Mouse (Mus musculus): Measurements from ENCODE around the gene E2f3. TPM values are rescaled to one million over a fixed set of nuclear protein-coding genes. Genes with fewer than 3 reads are reported as not detected.

E2f3 gene
- total and polyA plus RNA-seq, 2 experiments from 2014 or later, result 3.5 to 11.3 TPM

DNA sequence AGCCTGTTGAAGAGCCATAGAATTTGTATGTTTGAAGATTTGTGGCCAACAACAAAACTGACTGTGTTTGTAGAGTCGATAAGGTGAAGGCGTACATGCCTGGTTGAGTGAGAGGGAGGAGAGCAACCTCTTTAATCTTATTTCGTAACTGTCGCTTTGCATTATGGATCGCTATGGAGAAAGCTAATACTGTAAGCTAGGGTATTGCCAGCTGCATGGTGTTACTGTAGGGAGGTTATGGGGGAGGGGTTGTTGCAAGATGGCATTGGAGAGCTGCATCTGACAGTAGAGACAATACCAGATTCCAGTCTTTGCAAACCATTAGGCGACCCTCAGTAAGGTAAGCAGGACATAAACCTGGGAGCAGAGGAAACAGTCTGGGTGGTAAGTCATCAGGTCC is 2.1 kb upstream of the E2f3 start:
- no peak for TF ChIP-seq CTCF (IDR thresholded peaks at IDR 0.05; ENCODE audit: low read depth)
- no peak for ATAC-seq
- no peaks in the 10 kb centered on the region for H3K4me1 ChIP-seq (ENCODE audit: insufficient read depth)

GRCm38 (mm10) chr13:29986756-29987120 is 875 bp upstream of the E2f3 start:
- H3K9ac ChIP-seq, result peak overlapping the region; percentile 31
- H3K27ac ChIP-seq (ENCODE audit: low read depth, low read length), result no peak overlapping the region
- H3K27me3 ChIP-seq (ENCODE audit: insufficient read depth, low read length), result no peaks in the 10 kb centered on the region
- TF ChIP-seq CTCF (IDR thresholded peaks at IDR 0.05; ENCODE audit: low read depth), result no peak
- no peaks in the 10 kb centered on the region for H3K36me3 ChIP-seq (ENCODE audit: insufficient read depth)
- H3K9me3 ChIP-seq (ENCODE audit: low read length), result no peaks in the 10 kb centered on the region
- peak overlapping the region; percentile 65 for H3K4me3 ChIP-seq (ENCODE audit: low read depth, low read length)
- ATAC-seq (no peak), DNase-seq (no peak)
- H3K4me2 ChIP-seq (ENCODE audit: low read depth), result peak overlapping the region; percentile 59
- 11% methylated on average over 9 of the region's 9 CpGs for WGBS
- 0 out of 2 replicates have a peak, but pooled peaks cover 3% of the 10 kb centered on the region for H3K4me1 ChIP-seq (ENCODE audit: insufficient read depth)

More for the DNA sequence above, 2.1 kb upstream of the E2f3 start:
- H3K36me3 ChIP-seq (ENCODE audit: insufficient read depth), result no peaks in the 10 kb centered on the region
- H3K4me2 ChIP-seq (ENCODE audit: low read depth), result no peak overlapping the region
- no peak overlapping the region for H3K9ac ChIP-seq
- 96% methylated on average over 6 of the region's 6 CpGs for WGBS
- no peaks in the 10 kb centered on the region for H3K9me3 ChIP-seq (ENCODE audit: low read length)
- H3K27me3 ChIP-seq (ENCODE audit: insufficient read depth, low read length), result no peaks in the 10 kb centered on the region
- DNase-seq, result no peak
- H3K27ac ChIP-seq (ENCODE audit: low read depth, low read length), result no peak overlapping the region
- H3K4me3 ChIP-seq (ENCODE audit: low read depth, low read length), result no peak overlapping the region

- peak; percentile 22 for DNase-seq
- H3K4me1 ChIP-seq (ENCODE audit: insufficient read depth), result 0 out of 2 replicates have a peak, but pooled peaks cover 3% of the 10 kb centered on the region
- WGBS, result under 1% methylated on average over 56 of the region's 62 CpGs
- 0 out of 2 replicates have a peak, but pooled peaks have one; percentile 0 for ATAC-seq
- TF ChIP-seq CTCF (IDR thresholded peaks at IDR 0.05; ENCODE audit: low read depth), result no peak
- H3K4me2 ChIP-seq (ENCODE audit: low read depth), result peak overlapping the region; percentile 100
- peak overlapping the region; percentile 84 for H3K9ac ChIP-seq
- H3K9me3 ChIP-seq (ENCODE audit: low read length), result no peaks in the 10 kb centered on the region
- peak overlapping the region; percentile 65 for H3K4me3 ChIP-seq (ENCODE audit: low read depth, low read length)
- peak overlapping the region; percentile 87 for H3K27ac ChIP-seq (ENCODE audit: low read depth, low read length)
- H3K36me3 ChIP-seq (ENCODE audit: insufficient read depth), result no peaks in the 10 kb centered on the region
- H3K27me3 ChIP-seq (ENCODE audit: insufficient read depth, low read length), result no peaks in the 10 kb centered on the region
These were observed 585 bp downstream of the E2f3 start for GRCm38 (mm10) chr13:29985101-29985854.

DNA sequence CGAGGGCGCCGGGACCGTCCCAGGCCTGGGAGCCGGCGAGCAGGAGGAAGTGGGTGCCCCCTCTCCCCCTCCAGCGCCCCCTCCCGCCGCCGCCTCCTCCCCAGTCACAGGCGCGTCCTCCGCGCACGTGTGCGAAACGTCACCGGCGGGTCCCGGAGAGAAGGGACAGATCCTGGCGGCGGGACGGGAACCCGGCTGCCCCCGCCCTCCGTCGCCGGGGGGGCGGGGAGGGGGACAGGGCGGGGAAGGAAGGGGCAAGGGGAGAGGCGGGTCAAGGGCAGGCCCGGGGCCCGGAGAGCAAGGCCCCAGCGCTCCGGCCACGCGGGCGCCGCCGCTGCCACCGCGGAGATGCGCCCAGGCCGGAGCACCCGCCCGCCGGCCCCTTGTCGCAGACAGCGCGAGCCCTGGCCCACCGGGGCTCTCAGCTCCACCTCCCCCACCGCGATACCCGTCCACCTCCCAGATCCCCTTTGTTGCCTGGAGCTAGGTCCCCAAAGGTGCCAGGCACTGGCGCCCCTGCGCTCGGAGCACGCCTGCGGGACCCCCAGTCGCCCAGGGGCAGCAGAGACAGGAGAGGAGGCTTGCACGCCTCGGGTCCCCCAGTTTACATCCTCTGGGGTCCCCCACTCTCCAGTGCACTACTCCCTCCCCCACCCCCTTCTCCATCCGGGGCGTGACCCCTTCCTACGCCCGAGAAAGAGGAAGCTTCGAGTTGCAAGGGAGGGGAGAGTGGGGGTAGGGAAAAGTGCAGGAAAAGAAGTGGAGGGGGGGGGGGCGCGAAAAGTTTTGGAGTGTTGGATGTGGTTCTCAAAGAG is 1.4 kb downstream of the E2f3 start:
- 7% methylated on average over 36 of the region's 69 CpGs for WGBS
- peak; percentile 34 for ATAC-seq
- Histone ChIP-seq H3K4me3 (ENCODE audit: low read depth, low read length) (peak overlapping the region; percentile 65), H3K27ac (ENCODE audit: low read depth, low read length) (peak overlapping the region; percentile 87), H3K4me1 (ENCODE audit: insufficient read depth) (0 out of 2 replicates have a peak, but pooled peaks cover 3% of the 10 kb centered on the region), H3K4me2 (ENCODE audit: low read depth) (peak overlapping the region; percentile 100), H3K9ac (peak overlapping the region; percentile 84), H3K9me3 (ENCODE audit: low read length) (no peaks in the 10 kb centered on the region), H3K36me3 (ENCODE audit: insufficient read depth) (no peaks in the 10 kb centered on the region), H3K27me3 (ENCODE audit: insufficient read depth, low read length) (no peaks in the 10 kb centered on the region)
- peak; percentile 82 for DNase-seq
- TF ChIP-seq CTCF (IDR thresholded peaks at IDR 0.05; ENCODE audit: low read depth), result 0 out of 2 replicates have a peak, but pooled peaks have one; percentile 8

DNA sequence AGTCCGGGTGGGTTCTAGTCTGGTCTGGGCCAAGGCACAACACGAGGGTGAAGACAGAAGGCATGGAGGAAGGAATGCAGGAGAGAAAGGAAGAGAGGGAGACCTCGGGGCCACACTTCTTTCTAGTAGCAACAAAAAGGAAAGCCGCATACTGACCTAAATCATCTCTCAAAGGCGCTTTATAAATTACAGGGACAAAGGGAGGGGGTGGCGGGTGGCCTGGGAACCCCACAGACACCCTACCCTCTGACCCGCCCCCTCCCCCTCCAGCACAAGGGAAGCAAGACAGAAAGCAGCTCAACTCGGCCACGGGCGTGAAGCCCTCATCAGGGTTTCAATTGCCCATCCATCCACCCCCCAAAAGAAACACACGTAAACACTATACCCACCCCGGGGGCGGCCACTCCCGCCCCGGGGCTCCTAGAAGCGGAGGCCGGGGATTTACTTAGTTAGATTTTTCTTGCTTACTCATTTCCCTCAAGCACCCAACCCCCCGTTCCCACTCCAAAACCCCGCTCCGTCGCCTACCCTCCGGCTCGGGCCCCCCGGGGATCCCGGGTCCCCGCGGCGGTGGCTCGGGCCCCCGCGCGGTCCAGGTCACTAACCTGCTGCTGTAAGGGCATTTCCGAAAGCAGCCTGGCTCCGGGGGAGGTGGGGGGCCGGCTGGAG is 2.2 kb downstream of the E2f3 start:
- H3K27me3 ChIP-seq (ENCODE audit: insufficient read depth, low read length), result no peaks in the 10 kb centered on the region
- no peaks in the 10 kb centered on the region for H3K36me3 ChIP-seq (ENCODE audit: insufficient read depth)
- 0 out of 2 replicates have a peak, but pooled peaks cover 3% of the 10 kb centered on the region for H3K4me1 ChIP-seq (ENCODE audit: insufficient read depth)
- TF ChIP-seq CTCF (IDR thresholded peaks at IDR 0.05; ENCODE audit: low read depth), result no peak
- DNase-seq, result peak; percentile 52
- 3% methylated on average over 35 of the region's 35 CpGs for WGBS
- H3K4me3 ChIP-seq (ENCODE audit: low read depth, low read length), result peak overlapping the region; percentile 65
- H3K4me2 ChIP-seq (ENCODE audit: low read depth), result peak overlapping the region; percentile 100
- H3K9ac ChIP-seq, result peak overlapping the region; percentile 84
- ATAC-seq, result no peak
- H3K27ac ChIP-seq (ENCODE audit: low read depth, low read length), result peak overlapping the region; percentile 87
- no peaks in the 10 kb centered on the region for H3K9me3 ChIP-seq (ENCODE audit: low read length)

DNA sequence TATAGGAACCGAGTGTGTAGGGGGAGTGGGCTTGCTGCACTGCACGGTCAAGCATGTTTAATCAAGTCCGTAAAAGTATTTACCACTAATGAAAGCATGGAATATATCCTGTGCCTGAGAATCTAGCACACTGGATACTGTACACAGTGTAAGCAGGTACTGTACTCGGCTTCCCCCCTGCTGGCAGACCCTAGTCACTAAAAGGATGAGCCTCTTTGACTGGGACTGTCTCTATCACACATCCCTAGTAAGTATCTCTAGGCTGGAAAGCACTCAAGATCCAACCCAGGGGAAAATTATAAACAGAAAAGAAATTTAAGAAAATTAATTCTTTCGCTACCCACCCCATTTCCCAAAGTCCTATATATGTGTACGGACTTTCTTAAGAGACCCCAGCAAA is 2.8 kb downstream of the E2f3 start:
- peak; percentile 65 for TF ChIP-seq CTCF (IDR thresholded peaks at IDR 0.05; ENCODE audit: low read depth)
- no peaks in the 10 kb centered on the region for H3K36me3 ChIP-seq (ENCODE audit: insufficient read depth)
- H3K27ac ChIP-seq (ENCODE audit: low read depth, low read length), result 0 out of 2 replicates have a peak overlapping the region, but pooled peaks have one; percentile 87
- peak overlapping the region; percentile 65 for H3K4me3 ChIP-seq (ENCODE audit: low read depth, low read length)
- H3K4me1 ChIP-seq (ENCODE audit: insufficient read depth), result 0 out of 2 replicates have a peak, but pooled peaks cover 3% of the 10 kb centered on the region
- WGBS, result 12% methylated on average over 6 of the region's 6 CpGs
- no peaks in the 10 kb centered on the region for H3K9me3 ChIP-seq (ENCODE audit: low read length)
- peak overlapping the region; percentile 84; the same call in 1 of the 2 replicates for H3K9ac ChIP-seq
- ATAC-seq (no peak), DNase-seq (peak; percentile 58)
- peak overlapping the region; percentile 100 for H3K4me2 ChIP-seq (ENCODE audit: low read depth)
- H3K27me3 ChIP-seq (ENCODE audit: insufficient read depth, low read length), result no peaks in the 10 kb centered on the region
